Mouse (Mus musculus) G1E (cell line): Measurements from ENCODE around the gene Rgs14.

ENCODE experiments used
- CTCF ChIP-seq: IDR thresholded peaks from 2 replicates; pipeline ENCODE4 v1.5.1; 2012; ENCODE audit warnings: low read depth, low read length, inconsistent platforms, mixed read lengths
- GATA1 ChIP-seq: IDR thresholded peaks from 2 replicates; pipeline ENCODE4 v1.6.1; 2012; ENCODE audit warnings: borderline replicate concordance, low read length, inconsistent platforms, mixed read lengths
- GATA2 ChIP-seq: IDR thresholded peaks from 2 replicates; pipeline ENCODE4 v1.6.1; 2012; ENCODE audit warnings: low read depth, low read length, inconsistent platforms, borderline replicate concordance
- POLR2AphosphoS5 ChIP-seq: IDR thresholded peaks from 2 replicates; pipeline ENCODE4 v1.6.1; 2012; ENCODE audit warnings: low read depth, low read length, inconsistent platforms; ENCODE audit not compliant: insufficient replicate concordance
- TAL1 ChIP-seq: conservative IDR thresholded peaks from 2 replicates; pipeline ENCODE4 v1.6.1; 2012; ENCODE audit warnings: low read depth, low read length, inconsistent platforms, mixed read lengths

GRCm38 (mm10) chr13:55399300-55400038, 29.9 kb downstream of the Rgs14 start:
- no peak for TF ChIP-seq CTCF
- no peak for TF ChIP-seq GATA1
- no peak for TF ChIP-seq TAL1
- no peak for TF ChIP-seq POLR2AphosphoS5
- no peak for TF ChIP-seq GATA2
